Mouse (Mus musculus): ENCODE measurements around the gene Stpg2. TPM values are rescaled to one million over a fixed set of nuclear protein-coding genes. Genes with fewer than 3 reads are reported as not detected.
"Not testable (repeated sequence)": the region's sequence is repeated elsewhere in the genome, so short reads cannot be mapped to it uniquely, and the experiment has no call there.

Gene Stpg2
- polyA plus RNA-seq, 1 experiment, result not detected

GRCm38 (mm10) chr3:139495939-139496338 lies 290.4 kb downstream of the Stpg2 start:
- no peaks in the 10 kb centered on the region for H3K9me3 ChIP-seq (replicated peaks; ENCODE audit: control insufficient read depth, insufficient read depth, low read length, poor library complexity, severe bottlenecking)
- no peak overlapping the region for H3K4me3 ChIP-seq (ENCODE audit: low read depth, low read length)
- H3K4me1 ChIP-seq (ENCODE audit: control insufficient read depth, insufficient read depth, low read length), result no peaks in the 10 kb centered on the region
- no peak overlapping the region for H3K27ac ChIP-seq (ENCODE audit: insufficient read depth, low read length)
- TF ChIP-seq EP300 (IDR thresholded peaks at IDR 0.05; ENCODE audit: insufficient read depth, low read depth, low read length), result no peak
- no peak for TF ChIP-seq CTCF (IDR thresholded peaks at IDR 0.05; ENCODE audit: low read depth, low read length)
- TF ChIP-seq POLR2A (IDR thresholded peaks at IDR 0.05; ENCODE audit: insufficient read depth, low read length), result no peak
- no peak overlapping the region for H3K9ac ChIP-seq (ENCODE audit: low read depth, poor library complexity, severe bottlenecking)
- no peaks in the 10 kb centered on the region for H3K36me3 ChIP-seq (ENCODE audit: control insufficient read depth, insufficient read depth, low read length, poor library complexity, severe bottlenecking)
- H3K27me3 ChIP-seq (ENCODE audit: control insufficient read depth, insufficient read depth, low read length, poor library complexity, severe bottlenecking), result no peaks in the 10 kb centered on the region

- Histone ChIP-seq H3K4me3 (ENCODE audit: low read depth, low read length) (no peak overlapping the region), H3K36me3 (ENCODE audit: control insufficient read depth, insufficient read depth, low read length, poor library complexity, severe bottlenecking) (no peaks in the 10 kb centered on the region), H3K9me3 (replicated peaks; ENCODE audit: control insufficient read depth, insufficient read depth, low read length, poor library complexity, severe bottlenecking) (no peaks in the 10 kb centered on the region), H3K27me3 (ENCODE audit: control insufficient read depth, insufficient read depth, low read length, poor library complexity, severe bottlenecking) (no peaks in the 10 kb centered on the region), H3K4me1 (ENCODE audit: control insufficient read depth, insufficient read depth, low read length) (no peaks in the 10 kb centered on the region), H3K27ac (ENCODE audit: insufficient read depth, low read length) (no peak overlapping the region), H3K9ac (ENCODE audit: low read depth, poor library complexity, severe bottlenecking) (no peak overlapping the region)
- TF ChIP-seq EP300 (IDR thresholded peaks at IDR 0.05; ENCODE audit: insufficient read depth, low read depth, low read length) (no peak), POLR2A (IDR thresholded peaks at IDR 0.05; ENCODE audit: insufficient read depth, low read length) (no peak), CTCF (IDR thresholded peaks at IDR 0.05; ENCODE audit: low read depth, low read length) (no peak)
Measured at GRCm38 (mm10) chr3:139502216-139502615, 296.7 kb downstream of the Stpg2 start.

- Histone ChIP-seq H3K4me1 (ENCODE audit: control insufficient read depth, insufficient read depth, low read length) (no peaks in the 10 kb centered on the region), H3K27ac (ENCODE audit: insufficient read depth, low read length) (no peak overlapping the region), H3K4me3 (ENCODE audit: low read depth, low read length) (no peak overlapping the region), H3K27me3 (ENCODE audit: control insufficient read depth, insufficient read depth, low read length, poor library complexity, severe bottlenecking) (no peaks in the 10 kb centered on the region), H3K9ac (ENCODE audit: low read depth, poor library complexity, severe bottlenecking) (no peak overlapping the region), H3K9me3 (replicated peaks; ENCODE audit: control insufficient read depth, insufficient read depth, low read length, poor library complexity, severe bottlenecking) (no peaks in the 10 kb centered on the region), H3K36me3 (ENCODE audit: control insufficient read depth, insufficient read depth, low read length, poor library complexity, severe bottlenecking) (no peaks in the 10 kb centered on the region)
- TF ChIP-seq EP300 (IDR thresholded peaks at IDR 0.05; ENCODE audit: insufficient read depth, low read depth, low read length), result no peak
- TF ChIP-seq CTCF (IDR thresholded peaks at IDR 0.05; ENCODE audit: low read depth, low read length), result no peak
- TF ChIP-seq POLR2A (IDR thresholded peaks at IDR 0.05; ENCODE audit: insufficient read depth, low read length), result no peak
Measured at GRCm38 (mm10) chr3:139509275-139509985, 303.9 kb downstream of the Stpg2 start.

GRCm38 (mm10) chr3:139578496-139578895 lies 373.0 kb downstream of the Stpg2 start:
- Histone ChIP-seq H3K27me3 (ENCODE audit: control insufficient read depth, insufficient read depth, low read length, poor library complexity, severe bottlenecking) (no peaks in the 10 kb centered on the region), H3K9ac (ENCODE audit: low read depth, poor library complexity, severe bottlenecking) (no peak overlapping the region), H3K27ac (ENCODE audit: insufficient read depth, low read length) (no peak overlapping the region), H3K36me3 (ENCODE audit: control insufficient read depth, insufficient read depth, low read length, poor library complexity, severe bottlenecking) (no peaks in the 10 kb centered on the region), H3K4me3 (ENCODE audit: low read depth, low read length) (no peak overlapping the region), H3K4me1 (ENCODE audit: control insufficient read depth, insufficient read depth, low read length) (no peaks in the 10 kb centered on the region), H3K9me3 (replicated peaks; ENCODE audit: control insufficient read depth, insufficient read depth, low read length, poor library complexity, severe bottlenecking) (no peaks in the 10 kb centered on the region)
- TF ChIP-seq POLR2A (IDR thresholded peaks at IDR 0.05; ENCODE audit: insufficient read depth, low read length) (no peak), EP300 (IDR thresholded peaks at IDR 0.05; ENCODE audit: insufficient read depth, low read depth, low read length) (no peak), CTCF (IDR thresholded peaks at IDR 0.05; ENCODE audit: low read depth, low read length) (no peak)

- H3K9me3 ChIP-seq (replicated peaks; ENCODE audit: control insufficient read depth, insufficient read depth, low read length, poor library complexity, severe bottlenecking), result no peaks in the 10 kb centered on the region
- no peaks in the 10 kb centered on the region for H3K4me1 ChIP-seq (ENCODE audit: control insufficient read depth, insufficient read depth, low read length)
- H3K27ac ChIP-seq (ENCODE audit: insufficient read depth, low read length), result no peak overlapping the region
- H3K27me3 ChIP-seq (ENCODE audit: control insufficient read depth, insufficient read depth, low read length, poor library complexity, severe bottlenecking), result no peaks in the 10 kb centered on the region
- no peak overlapping the region for H3K9ac ChIP-seq (ENCODE audit: low read depth, poor library complexity, severe bottlenecking)
- no peak overlapping the region for H3K4me3 ChIP-seq (ENCODE audit: low read depth, low read length)
- H3K36me3 ChIP-seq (ENCODE audit: control insufficient read depth, insufficient read depth, low read length, poor library complexity, severe bottlenecking), result no peaks in the 10 kb centered on the region
- TF ChIP-seq POLR2A (IDR thresholded peaks at IDR 0.05; ENCODE audit: insufficient read depth, low read length), result no peak
- no peak for TF ChIP-seq EP300 (IDR thresholded peaks at IDR 0.05; ENCODE audit: insufficient read depth, low read depth, low read length)
- TF ChIP-seq CTCF (IDR thresholded peaks at IDR 0.05; ENCODE audit: low read depth, low read length), result no peak
Measured at GRCm38 (mm10) chr3:139581298-139581697, 375.8 kb downstream of the Stpg2 start.

- Histone ChIP-seq H3K27ac (ENCODE audit: insufficient read depth, low read length) (no peak overlapping the region), H3K27me3 (ENCODE audit: control insufficient read depth, insufficient read depth, low read length, poor library complexity, severe bottlenecking) (no peaks in the 10 kb centered on the region), H3K36me3 (ENCODE audit: control insufficient read depth, insufficient read depth, low read length, poor library complexity, severe bottlenecking) (no peaks in the 10 kb centered on the region), H3K4me3 (ENCODE audit: low read depth, low read length) (no peak overlapping the region), H3K4me1 (ENCODE audit: control insufficient read depth, insufficient read depth, low read length) (no peaks in the 10 kb centered on the region), H3K9me3 (replicated peaks; ENCODE audit: control insufficient read depth, insufficient read depth, low read length, poor library complexity, severe bottlenecking) (no peaks in the 10 kb centered on the region), H3K9ac (ENCODE audit: low read depth, poor library complexity, severe bottlenecking) (no peak overlapping the region)
- no peak for TF ChIP-seq EP300 (IDR thresholded peaks at IDR 0.05; ENCODE audit: insufficient read depth, low read depth, low read length)
- TF ChIP-seq CTCF (IDR thresholded peaks at IDR 0.05; ENCODE audit: low read depth, low read length), result no peak
- no peak for TF ChIP-seq POLR2A (IDR thresholded peaks at IDR 0.05; ENCODE audit: insufficient read depth, low read length)
Measured at GRCm38 (mm10) chr3:139599508-139599907, 394.0 kb downstream of the Stpg2 start.

GRCm38 (mm10) chr3:139608267-139608666 lies 402.8 kb downstream of the Stpg2 start:
- peaks cover 11% of the 10 kb centered on the region; the same call in 1 of the 2 replicates for H3K9me3 ChIP-seq (replicated peaks; ENCODE audit: control insufficient read depth, insufficient read depth, low read length, poor library complexity, severe bottlenecking)
- not testable (repeated sequence) for H3K9ac ChIP-seq (ENCODE audit: low read depth, poor library complexity, severe bottlenecking); H3K27me3 ChIP-seq (ENCODE audit: control insufficient read depth, insufficient read depth, low read length, poor library complexity, severe bottlenecking); H3K27ac ChIP-seq (ENCODE audit: insufficient read depth, low read length); H3K4me3 ChIP-seq (ENCODE audit: low read depth, low read length); H3K36me3 ChIP-seq (ENCODE audit: control insufficient read depth, insufficient read depth, low read length, poor library complexity, severe bottlenecking); H3K4me1 ChIP-seq (ENCODE audit: control insufficient read depth, insufficient read depth, low read length)

Data from ES-Bruce4 (cell line).